Mouse (Mus musculus): Measurements from ENCODE around the gene Fmo5.

The Fmo5 gene

GRCm38 (mm10) chr3:97680631-97681320, 52.2 kb downstream of the Fmo5 start:
- in situ Hi-C loops (cut with MboI), result loop anchor here (10.0 kb wide), 1 partner anchor 204 kb away; the partner anchor contains the start of gene Pde4dip

DNA sequence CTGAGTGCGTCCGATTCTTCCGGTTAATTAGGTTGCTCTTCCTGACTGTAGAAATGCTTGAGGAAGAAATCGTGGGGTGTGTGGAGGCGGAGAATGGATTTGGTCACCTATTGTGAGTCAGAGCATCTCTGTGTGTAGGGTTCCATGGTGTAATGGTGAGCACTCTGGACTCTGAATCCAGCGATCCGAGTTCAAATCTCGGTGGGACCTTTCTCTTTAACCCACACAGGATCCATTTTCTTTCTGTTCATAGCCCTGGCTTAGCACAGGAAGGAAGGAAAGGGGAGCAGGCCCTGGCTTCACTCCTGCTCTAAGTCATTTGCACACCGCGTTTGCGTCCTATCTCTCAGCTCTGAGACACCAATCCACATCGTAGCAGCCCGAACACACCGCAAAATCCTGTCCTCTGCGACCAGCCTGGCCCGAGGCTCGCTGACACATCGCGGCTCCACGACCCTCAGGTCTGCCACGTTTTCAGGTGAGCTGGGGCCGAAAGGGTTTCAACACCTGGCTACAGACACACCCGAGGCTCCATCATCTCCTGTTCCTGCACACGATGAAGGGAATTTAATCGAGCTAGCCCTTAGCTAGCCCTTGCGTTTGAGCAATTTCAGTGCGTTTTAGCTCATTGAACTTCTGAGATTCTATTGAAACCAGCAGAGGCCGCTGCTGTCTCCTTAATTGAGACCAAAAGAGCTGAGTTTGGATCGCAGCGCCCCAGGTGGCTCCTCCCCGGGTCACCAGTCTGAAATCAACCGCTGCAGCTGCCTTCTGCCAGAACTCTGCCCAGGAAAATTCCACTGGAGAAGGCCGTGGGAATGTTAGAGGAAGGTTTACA, 52.9 kb downstream of the Fmo5 start:
- in situ Hi-C loops (cut with MboI), result loop anchor here (10.0 kb wide), 1 partner anchor 203 kb away; the partner anchor contains the start of gene Pde4dip

DNA sequence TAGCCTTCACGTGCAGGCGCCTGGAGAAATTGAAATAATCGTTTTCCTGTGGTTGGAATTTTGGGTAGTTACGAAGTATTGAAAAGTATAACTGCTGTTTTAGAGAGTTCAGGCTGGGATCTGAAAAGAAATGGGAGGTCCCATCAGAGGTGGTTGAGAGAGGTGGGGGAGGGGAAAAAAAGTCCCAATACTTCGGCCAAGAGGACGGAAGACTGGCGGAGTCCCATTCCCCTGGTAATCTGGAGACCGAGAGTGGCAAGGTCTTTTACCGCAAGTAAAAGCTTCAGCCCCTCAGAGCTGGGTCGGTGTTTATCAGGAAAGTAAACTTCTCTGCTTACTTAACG, 53.5 kb downstream of the Fmo5 start:
- in situ Hi-C loops (cut with MboI), result loop anchor here (10.0 kb wide), 1 partner anchor 203 kb away; the partner anchor contains the start of gene Pde4dip

DNA sequence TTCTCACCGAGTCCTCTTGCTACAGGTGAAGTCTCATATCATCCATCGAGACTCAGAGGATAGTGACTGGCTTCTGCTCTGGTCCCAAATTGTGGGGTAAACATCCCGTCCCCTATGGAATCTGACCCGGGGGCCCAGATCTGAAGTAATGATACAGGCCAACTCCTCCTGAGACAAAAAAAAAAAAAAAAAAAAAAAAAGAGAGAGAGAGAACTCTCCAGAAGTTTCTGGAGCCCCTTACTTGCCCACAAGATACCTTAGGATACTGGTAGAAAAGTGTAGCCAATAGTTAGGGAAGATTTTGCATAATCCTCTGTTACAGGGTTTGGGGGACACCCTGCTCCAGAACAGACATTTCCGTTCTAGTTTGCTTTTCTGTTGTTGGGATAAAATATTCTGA, 54.0 kb downstream of the Fmo5 start:
- in situ Hi-C loops (cut with MboI), result loop anchor here (10.0 kb wide), 1 partner anchor 202 kb away; the partner anchor contains the start of gene Pde4dip

DNA sequence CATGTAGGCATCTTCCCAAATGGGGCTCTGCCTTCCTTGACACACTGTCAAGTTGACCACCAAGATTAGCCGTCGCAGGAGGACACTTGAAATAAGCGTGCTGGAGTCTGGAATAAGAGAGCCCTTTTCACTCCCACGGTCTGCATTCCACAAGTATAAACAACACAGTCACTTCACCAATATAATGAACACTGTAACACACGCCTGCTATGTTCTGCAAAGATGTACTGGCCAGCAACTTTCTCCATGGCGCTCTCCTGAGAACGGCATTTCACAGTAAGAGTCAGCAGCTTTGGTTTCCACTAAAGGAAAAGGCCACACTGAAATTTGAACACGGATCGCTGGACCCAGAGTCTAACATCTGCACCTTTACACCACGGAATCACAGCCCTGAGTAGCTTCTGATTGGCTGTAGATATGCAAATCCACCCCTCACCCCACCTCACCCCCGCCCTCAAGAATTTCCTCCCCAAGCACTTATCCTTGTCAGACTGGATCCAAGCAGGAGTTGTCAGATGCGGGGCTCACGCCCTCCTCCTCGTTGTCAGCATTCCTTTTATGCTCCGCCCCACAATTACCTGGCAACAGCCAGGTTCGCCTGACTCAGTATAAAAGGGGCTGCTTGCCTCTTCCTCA, 55.1 kb downstream of the Fmo5 start:
- in situ Hi-C loops (cut with MboI), result loop anchor here (10.0 kb wide), 1 partner anchor 201 kb away; the partner anchor contains the start of gene Pde4dip

- in situ Hi-C loops (cut with MboI), result loop anchor here (10.0 kb wide), 1 partner anchor 198 kb away; the partner anchor contains the start of gene Pde4dip
These were observed 57.9 kb downstream of the Fmo5 start for GRCm38 (mm10) chr3:97686372-97687117.

DNA sequence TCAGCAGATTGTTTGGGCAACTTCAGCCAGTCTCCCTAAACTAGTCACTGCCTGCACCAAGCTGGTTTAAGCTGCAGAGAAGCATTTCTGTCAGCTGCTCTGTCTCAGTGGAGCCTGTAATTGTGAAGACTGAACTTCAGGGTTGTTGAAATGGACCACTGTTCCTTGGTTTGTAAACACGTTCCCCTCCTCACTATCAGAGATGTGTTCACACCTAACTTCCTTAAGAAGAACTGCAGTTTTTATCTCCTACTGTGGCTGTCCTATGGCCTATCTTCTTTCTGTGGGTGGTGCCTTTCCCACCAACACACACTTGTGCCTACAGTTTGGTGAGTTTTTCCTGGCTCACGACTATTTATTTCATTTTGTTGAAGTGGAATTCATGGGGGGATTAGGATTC, 60.7 kb downstream of the Fmo5 start:
- in situ Hi-C loops (cut with MboI), result loop anchor here (10.0 kb wide), 1 partner anchor 196 kb away; the partner anchor contains the start of gene Pde4dip

DNA sequence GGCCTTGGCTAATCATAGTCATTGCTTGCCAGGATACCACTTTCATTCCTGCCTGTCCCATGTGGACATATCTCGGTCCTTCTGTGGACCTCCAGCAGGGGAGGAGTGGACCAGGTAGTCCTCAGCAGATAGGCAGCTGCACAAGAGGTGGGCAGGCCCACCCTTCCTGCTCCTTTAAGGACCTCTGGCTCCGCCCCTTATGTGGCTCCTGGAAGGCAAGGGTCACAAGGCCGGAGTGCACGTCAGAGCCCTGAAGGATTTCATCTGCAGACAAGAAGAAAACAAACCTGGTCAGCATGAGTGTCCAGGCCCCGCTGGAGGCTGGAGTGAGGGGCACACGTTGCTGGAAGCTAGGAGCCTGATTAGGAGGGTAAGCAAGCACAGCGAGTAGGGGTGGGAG, 62.0 kb downstream of the Fmo5 start:
- in situ Hi-C loops (cut with MboI), result no loop called here

DNA sequence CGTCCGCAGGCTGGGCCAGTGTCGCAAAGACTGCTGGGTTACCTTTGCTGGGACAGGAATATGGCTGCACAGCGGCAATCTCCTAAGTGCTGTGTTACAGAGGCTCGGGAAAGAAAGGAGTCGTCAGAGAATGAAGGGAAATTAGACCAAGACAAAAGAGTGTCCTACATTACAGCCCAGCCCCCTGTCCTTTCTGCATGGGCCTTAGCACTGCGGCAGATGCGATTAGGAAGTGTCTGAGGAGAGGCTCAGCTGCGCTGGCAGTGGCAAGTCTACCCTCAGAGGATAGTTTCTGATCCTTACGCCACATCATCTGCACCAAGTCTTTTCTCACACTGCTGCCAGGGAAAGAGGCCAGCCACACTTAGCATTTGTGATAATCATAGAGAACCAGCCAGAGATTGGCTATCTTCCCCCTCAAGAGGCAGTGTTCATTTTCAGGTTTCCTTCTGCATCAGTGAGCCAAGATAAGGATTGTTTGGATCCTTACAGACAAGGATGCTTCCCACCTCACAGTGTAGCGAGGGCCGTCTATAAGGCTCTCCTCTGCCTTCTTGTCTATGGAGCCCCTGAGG, 62.9 kb downstream of the Fmo5 start:
- in situ Hi-C loops (cut with MboI), result no loop called here

DNA sequence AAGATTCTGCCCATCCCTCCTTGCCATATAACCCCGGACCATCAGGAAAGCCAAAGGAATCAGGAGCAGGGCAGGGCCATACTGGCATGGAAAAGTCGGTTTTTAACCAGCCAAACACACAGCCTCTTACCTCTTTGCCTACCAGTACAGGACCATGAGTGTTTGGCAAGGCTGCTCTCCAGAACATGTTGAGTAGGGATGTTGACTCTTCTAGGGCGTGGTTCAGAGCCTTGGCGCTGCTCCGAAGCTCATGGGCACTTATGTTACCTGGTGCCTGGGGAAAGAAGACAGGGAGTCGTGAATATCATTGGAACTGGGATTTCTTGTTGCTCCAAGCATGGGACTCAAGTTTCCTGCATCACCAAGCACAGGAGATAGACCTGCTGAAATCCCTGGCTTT, 65.2 kb downstream of the Fmo5 start:
- in situ Hi-C loops (cut with MboI), result no loop called here

- in situ Hi-C loops (cut with MboI), result no loop called here
These were observed 68.3 kb downstream of the Fmo5 start for GRCm38 (mm10) chr3:97696866-97697265.

DNA sequence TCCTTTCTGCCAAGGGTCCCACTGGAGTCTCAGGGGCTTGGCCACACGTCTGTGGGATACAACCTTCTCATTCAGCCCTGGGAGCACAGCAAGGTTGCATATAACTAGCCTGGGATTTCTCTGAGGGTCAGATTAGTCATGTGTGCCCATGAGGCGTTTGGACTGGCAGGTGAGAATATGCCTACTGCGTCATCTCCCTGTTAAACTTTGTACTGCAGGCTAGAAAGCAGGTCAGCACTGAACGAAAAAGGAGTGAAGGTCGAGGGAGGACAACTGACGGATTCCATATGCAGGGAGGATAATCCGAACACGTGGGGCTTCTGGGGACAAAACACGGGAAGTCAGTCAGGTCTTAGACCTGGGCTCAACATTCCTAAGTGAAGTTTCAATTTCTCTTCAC, 68.7 kb downstream of the Fmo5 start:
- in situ Hi-C loops (cut with MboI), result no loop called here

DNA sequence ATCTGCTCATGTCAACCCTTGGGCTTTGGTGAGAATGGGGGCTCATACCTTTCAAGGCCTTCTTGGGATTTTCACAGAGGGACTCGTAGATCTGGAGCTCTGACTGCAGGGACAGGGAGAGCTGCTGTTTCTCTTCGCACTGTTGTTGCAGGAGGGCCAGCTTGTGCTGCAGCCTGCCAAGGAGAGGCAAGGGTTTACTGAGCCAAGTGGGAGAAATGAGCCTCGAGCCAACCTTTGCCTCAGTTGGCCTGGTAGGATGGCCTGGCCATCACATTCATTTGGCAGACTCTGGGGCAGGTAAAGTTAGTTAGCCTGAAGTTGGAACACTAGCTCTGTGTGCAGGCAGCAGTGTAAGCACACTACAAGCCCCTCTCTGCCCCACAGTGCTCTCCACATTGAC, 70.5 kb downstream of the Fmo5 start:
- in situ Hi-C loops (cut with MboI), result no loop called here

DNA sequence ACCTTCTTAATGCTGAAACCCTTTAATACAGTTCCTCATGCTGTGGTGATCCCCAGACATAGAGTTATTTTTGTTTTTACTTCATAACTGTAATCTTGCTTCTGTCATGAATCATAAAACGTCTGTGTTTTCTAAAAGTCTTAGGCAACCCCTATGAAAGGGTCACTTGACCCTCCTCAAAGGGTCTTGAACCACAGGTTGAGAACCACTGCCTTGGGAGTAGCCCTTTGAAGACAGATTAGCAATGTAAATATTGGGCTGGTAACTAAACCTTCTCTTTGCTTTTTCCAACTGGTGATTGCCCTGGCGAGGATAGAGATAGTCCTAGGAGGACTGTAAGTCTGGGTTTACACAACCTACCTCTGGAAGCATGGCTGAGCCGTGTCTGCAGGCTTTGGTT, 72.6 kb downstream of the Fmo5 start:
- in situ Hi-C loops (cut with MboI), result no loop called here

- in situ Hi-C loops (cut with MboI), result no loop called here
These were observed 74.0 kb downstream of the Fmo5 start for GRCm38 (mm10) chr3:97702448-97703080.
